Mouse (Mus musculus) CD4-positive, CD25-positive, alpha-beta regulatory T cell (primary cell): ENCODE results near the gene Adad1. TPM values are rescaled to one million over a fixed set of nuclear protein-coding genes. Genes with fewer than 3 reads are reported as not detected.

ENCODE experiments used
- polyA plus RNA-seq: library from polyadenylated mRNA; unstranded; fragments of 100-300 nt; shearing (Covaris generic); gene quantifications from one replicate; pipeline ENCODE4 v1.2.1, GENCODE M21; 2017

Adad1 gene
- polyA plus RNA-seq: not detected

DNA sequence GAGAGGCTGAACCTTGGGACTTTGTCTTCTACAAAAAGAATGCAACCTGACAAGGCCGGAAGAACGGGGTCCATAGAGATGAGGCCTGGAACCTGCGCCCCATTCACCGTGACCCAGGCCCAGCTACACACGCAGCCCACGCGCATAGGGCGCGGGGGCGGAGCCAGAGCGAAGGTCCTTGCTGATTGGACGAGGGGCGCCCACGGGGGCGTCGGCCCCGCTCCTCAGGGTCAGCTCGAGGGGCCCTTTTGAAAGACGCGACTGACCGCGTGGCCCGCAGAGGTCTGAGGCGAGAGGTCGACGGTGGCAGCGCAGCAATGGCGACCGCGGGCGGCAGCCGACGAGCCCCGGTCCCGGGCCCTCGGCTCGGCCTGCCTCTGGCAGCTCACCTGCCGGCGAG, at the start of gene Adad1:
Gene Adad1, plus strand, starts transcription at position 122 of the 400 bp plus-strand sequence.

GRCm38 (mm10) chr3:37125655-37126054, 62.3 kb downstream of the Adad1 start, which contains the start of gene Il2:
Il2 (minus strand) TSS chr3:37125959.

Other genes starting within 250 kb of the Adad1 start
- gene 4932438A13Rik, start 200.4 kb upstream of the Adad1 start, polyA plus RNA-seq: 234 TPM
- 1.3 TPM for gene Il2, start 62.4 kb downstream of the Adad1 start, polyA plus RNA-seq
- gene Il21, start 169.1 kb downstream of the Adad1 start, polyA plus RNA-seq: 0.41 TPM
- 4.7 TPM for gene Bbs12, start 249.0 kb downstream of the Adad1 start, polyA plus RNA-seq
- gene Cetn4, start 249.2 kb downstream of the Adad1 start, polyA plus RNA-seq: 1.3 TPM